Mouse (Mus musculus) c-Kit-negative CD71-positive TER-119-positive erythroid progenitor cells, embryonic 14.5 days (primary cell): ENCODE data around the gene Xpo1.
"Not testable (repeated sequence)": the region's sequence is repeated elsewhere in the genome, so short reads cannot be mapped to it uniquely, and the experiment has no call there.

Experiments
- DNase-seq: peaks from one replicate; pipeline ENCODE4 v3.0.0-alpha.2; 2013; ENCODE audit warnings: low read depth, low spot score

The Xpo1 gene

DNA sequence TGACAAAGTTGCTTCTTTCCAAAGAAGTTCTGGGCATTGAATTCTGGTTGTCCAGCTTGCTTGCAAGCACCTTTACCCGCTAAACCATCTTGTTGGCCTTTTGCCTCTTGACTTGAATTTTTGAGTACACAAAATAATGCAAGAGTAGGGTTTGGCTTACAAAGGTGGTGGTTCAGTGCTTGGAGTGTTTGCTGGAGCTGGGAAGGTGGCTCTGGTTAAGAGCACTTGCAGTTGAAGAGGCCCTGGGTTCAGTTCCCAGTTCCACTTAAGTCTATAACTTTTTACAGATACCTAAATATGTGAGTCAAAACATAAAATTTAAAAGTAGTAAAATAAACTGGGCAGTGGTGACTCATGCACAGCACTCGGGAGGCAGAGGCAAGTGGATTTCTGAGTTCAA lies 42.5 kb downstream of the Xpo1 start:
- no peak for DNase-seq

DNA sequence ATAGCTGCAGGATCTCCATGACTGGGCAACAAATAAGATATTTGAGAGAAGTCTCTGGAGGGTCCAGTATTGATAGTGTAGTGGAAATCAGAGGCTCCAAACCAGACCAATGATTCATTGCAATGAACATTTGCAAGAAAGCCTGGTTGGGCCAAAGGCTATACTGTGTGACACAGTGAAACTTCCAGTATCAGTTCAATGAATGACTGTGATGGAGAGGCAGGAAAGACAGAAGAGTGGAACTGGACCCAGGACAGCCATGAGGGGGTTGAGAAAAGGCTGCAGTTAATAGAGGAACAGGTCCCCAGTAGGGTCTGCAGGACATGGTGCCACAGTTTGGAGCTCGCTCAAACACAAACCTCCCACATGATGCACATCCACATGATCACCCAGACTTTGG lies 44.1 kb downstream of the Xpo1 start:
- DNase-seq = no peak

DNA sequence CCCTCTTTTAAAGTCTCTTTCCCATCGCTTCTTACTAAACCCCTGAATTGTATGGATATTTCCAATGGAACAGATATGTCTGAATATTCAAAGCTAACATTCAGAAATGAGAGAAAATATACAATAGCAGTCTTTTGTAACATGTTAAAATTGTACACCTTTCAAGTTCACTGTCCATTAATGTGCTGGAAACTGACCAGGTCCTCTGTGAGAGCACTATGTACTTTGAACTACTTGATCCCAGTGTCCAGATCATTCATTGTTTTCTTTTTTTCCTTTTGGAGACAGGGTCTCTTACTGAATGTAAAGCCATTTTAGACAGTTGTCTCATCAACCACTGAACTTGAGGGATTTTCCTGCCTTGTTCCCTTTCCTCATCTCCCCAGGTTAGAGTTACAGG lies 47.3 kb downstream of the Xpo1 start:
- no peak for DNase-seq

DNA sequence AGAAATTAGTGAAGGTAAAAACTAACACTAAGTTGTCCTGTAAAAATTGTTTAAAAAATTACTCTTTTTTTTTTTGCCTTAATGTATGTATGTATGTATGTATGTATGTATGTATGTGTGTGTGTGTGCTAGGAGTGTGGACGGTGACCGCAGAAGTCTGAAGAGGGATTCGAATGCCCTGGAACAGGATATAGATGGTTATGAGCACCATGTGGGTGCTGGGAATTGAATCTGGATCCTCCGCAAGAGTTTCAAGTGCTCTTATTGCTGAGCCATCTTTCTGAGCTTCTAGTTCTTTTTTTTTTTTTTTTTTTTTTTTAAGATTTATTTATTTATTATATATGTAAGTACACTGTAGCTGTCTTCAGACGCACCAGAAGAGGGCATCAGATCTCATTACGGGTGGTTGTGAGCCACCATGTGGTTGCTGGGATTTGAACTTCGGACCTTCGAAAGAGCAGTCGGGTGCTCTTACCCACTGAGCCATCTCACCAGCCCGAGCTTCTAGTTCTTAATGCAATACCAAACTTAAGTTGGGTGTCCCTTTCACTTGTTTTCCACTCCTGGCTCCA lies 49.3 kb downstream of the Xpo1 start:
- not testable (repeated sequence) for DNase-seq

DNA sequence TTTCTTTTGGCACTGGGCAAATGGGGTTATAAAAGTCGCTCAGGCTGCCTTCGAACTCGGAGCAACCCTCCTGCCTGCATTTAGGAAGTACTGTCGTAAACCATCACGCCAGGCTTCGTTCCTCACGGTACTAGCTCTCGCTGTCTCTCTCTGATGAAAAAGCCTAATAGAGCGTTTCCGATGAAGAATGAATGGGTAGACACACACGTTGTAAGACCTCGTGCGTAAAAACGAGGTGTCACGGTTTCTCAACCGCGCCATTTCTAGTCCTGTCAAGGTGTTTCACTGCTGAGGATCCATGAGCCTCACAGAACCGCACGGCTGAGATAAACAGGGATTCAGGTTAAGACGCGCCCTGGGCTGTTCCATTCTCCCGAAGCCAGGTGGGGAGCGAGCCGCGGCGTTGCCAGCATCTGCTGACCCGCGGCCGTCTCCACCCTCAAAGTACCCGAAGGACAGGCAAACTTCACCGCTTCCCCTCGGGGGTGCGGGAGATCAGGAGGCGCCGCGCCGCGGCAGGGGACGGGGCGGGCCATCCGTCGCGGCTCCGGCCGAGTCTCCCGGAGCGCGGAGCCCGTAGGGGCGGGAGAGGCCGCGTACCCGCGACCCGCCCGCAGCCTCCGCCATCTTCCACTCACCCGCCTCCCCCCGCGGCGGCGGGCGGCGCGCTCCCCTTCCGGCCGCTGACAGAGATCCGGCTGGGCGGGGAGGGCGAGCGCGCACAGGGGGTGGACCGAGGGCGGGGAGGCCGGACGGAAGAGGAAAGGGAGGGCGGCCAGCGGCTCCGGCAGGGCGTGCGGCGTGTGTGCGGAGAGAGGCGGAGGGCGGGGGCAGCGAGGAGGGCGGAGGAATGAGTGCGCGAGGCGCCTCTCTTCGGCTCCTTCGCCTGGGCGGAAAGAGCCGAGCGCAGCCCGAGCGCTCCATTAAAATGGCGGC lies 50.1 kb downstream of the Xpo1 start:
- peak; percentile 88 for DNase-seq

DNA sequence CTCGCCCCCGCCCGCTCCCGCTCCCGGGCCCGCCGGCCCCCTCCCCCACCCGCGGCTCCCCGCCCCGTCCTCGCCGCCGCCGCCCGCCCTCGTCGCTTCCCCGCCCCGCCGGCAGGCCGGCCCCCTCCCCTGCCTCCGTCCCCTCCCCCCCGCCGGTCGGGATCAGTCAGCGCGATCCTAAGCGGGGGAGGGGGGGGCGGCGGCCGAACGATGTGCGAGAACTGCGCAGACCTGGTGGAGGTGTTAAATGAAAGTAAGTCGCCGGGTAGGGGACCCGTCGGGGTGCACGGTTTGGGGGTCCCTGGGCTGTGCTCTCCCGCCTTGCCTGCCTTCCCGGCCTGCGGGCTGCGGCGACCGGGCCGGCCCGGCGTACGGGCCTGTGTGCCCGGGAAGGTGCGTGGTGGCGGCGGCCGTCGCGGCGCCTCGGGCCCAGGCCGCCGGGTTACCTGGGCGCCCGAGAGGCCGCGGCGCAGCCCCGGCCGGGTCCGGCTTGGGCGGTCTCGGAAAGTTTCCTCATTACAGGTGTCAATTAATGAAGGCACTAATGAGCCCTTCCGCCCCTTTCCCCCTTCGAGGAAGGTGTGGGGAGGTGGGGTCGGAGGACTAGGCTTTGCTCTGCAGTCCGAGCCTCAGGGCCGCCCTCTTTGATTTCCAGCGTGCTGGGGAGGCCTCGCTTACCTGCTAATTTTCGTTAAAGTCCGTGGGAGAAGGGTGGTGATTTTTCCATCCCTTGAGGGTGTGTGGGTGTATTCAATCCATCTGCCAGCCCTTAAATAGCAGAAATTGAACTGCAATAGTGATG lies 51.1 kb downstream of the Xpo1 start, which contains the start of gene Usp34:
Gene Usp34 (plus strand): TSS at position 132 of the 802 bp plus-strand sequence.
- DNase-seq = peak; percentile 37

DNA sequence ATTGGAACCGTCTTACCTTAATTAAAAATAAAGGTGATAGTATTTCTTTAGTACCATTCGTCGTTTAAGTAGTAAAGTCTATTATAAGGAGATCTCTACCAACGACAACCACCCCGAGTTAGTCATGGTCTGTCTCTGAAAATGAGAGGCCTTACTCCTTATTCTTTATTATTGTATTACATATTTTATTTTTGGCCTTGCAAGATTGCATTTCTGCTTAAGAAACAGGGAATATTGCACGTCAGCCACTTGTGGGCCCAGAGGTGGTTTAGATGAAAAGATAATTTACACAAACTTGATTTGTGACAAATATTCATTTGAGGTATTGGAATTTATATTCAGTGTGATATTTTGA lies 51.7 kb downstream of the Xpo1 start:
- DNase-seq = no peak

DNA sequence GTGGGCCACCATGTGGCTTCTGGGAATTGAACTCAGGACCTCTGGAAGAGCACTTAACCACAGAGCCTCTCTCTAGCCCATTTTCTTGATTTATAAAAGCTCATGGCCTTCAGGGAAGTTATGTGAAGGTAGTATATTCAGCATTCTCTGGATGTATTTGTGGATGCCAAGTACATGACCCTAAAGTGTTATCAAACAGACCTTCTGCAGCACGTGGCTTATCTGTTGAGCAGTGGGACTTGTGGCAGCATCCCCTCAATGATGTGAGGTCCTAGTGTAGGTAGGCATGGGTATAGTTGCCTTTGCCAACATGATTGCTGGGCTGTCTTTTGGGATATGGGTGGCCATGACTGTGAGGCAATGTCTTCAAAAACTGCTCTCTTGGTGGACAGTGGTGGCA lies 57.7 kb downstream of the Xpo1 start:
- no peak for DNase-seq

DNA sequence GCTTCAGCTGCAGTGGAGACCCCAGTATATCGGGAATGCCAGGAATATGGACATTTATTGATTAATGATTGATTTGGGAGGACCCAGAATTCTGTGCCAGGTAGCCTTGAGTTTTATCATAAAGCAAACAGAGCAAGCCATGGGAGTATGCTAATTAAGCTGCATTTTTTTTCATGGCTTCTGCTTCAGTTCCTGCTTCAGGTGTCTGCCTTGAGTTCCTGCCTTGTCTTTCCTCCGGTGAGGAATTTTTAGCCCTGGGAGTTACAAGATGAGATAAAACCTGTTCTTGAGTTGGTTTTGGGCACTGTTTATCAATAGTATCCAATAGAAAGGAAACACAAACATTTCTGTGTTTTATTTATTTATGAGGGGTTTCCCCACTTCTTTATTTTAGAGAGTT lies 73.6 kb downstream of the Xpo1 start:
- no peak for DNase-seq

DNA sequence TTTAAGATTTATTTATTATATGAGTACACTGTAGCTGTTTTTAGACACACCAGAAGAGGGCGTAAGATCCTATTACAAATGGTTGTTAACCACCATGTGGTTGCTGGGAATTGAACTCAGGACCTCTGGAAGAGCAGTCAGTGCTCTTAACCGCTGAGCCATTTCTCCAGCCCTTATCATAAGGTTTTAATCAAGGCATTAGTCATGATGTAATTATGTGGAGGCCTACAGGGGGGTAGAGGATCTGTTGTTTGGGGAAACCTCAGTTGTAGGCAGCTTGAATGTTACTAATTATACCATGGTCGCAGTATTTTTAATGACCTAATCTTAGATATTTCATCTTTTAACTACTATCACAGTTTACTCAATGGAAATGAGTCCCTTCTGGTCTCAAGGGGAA lies 76.3 kb downstream of the Xpo1 start:
- DNase-seq = no peak

DNA sequence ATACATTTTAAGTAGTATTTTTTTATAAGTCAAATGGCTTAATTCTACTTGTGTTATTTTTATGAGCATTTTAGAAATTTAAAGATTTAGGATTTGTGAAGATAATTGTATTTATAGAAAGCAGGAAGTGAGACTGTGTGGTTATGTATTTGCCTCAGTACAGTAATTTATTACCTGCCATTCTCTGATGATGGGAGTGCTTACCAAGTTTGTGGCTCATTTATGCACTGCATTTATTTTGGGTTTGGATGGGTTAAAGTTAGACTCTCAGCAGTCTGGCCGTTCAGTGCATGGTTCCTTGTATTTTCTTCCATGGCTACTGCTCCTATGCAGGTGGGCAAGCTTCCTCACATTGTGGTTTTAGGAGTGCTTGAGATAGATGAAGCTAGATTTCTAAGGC lies 79.3 kb downstream of the Xpo1 start:
- DNase-seq = no peak
